Mouse (Mus musculus) liver, adult 2 months (tissue): ENCODE measurements around the gene Olfr420.

Experiments used
- CTCF ChIP-seq: fragments of 200-500 bp; IDR thresholded peaks from 2 replicates; pipeline ENCODE4 v1.5.1; 2011; ENCODE audit warnings: low read depth, low read length, control low read depth
- POLR2A ChIP-seq: fragments of 200-500 bp; IDR thresholded peaks from 2 replicates; pipeline ENCODE4 v1.6.1; 2011; ENCODE audit warnings: low read length, control low read depth; ENCODE audit not compliant: insufficient read depth; ENCODE audit errors: extremely low read depth

- no peak for TF ChIP-seq POLR2A
- TF ChIP-seq CTCF: no peak
Observed at GRCm38 (mm10) chr1:174141384-174141783, 14.0 kb upstream of the Olfr420 start.
